Mouse (Mus musculus) lung, adult 2 months (tissue): ENCODE results near the gene Pomgnt2.

Experiments
- CTCF ChIP-seq: fragments of 200-500 bp; IDR thresholded peaks from 2 replicates; pipeline ENCODE4 v1.5.1; 2011; ENCODE audit warnings: mild to moderate bottlenecking, low read length, control low read depth; ENCODE audit not compliant: insufficient read depth
- POLR2A ChIP-seq: fragments of 200-500 bp; IDR thresholded peaks from 2 replicates; pipeline ENCODE4 v1.6.1; 2011; ENCODE audit warnings: low read depth, mild to moderate bottlenecking, control low read depth, low read length, borderline replicate concordance; ENCODE audit errors: extremely low read depth

DNA sequence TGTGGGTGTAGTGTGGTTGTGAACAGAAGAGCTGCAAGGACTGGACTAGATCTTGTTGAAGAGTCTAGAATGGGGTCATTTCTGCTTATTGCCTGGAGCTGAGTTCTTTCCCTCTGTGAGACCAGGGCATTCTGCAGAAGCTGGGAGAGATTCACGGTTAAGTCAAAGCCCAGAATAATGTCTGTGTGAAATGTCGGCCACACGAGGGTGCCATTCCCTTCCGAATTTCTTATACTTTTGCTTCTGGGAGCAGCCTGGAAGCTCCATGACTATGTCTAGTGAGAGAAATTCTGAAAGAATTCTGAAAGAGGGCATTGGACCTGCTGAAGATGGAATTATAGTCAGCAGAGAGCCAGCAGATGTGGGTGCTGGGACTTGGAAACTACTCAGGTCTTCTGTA, 49.1 kb downstream of the Pomgnt2 start:
- TF ChIP-seq CTCF (peak; percentile 27; the same call in 1 of the 2 replicates), POLR2A (no peak)
